Mouse (Mus musculus) lung, adult 2 months (tissue): Measurements from ENCODE around the gene Mrm2.

ENCODE experiments used
- CTCF ChIP-seq: fragments of 200-500 bp; IDR thresholded peaks from 2 replicates; pipeline ENCODE4 v1.5.1; 2011; ENCODE audit warnings: mild to moderate bottlenecking, low read length, control low read depth; ENCODE audit not compliant: insufficient read depth
- POLR2A ChIP-seq: fragments of 200-500 bp; IDR thresholded peaks from 2 replicates; pipeline ENCODE4 v1.6.1; 2011; ENCODE audit warnings: low read depth, mild to moderate bottlenecking, control low read depth, low read length, borderline replicate concordance; ENCODE audit errors: extremely low read depth

GRCm38 (mm10) chr5:140374226-140374625 is 42.5 kb upstream of the Mrm2 start:
- TF ChIP-seq CTCF (no peak), POLR2A (no peak)
